Mouse (Mus musculus): Measurements from ENCODE around the gene Fgfr2. TPM values are rescaled to one million over a fixed set of nuclear protein-coding genes. Genes with fewer than 3 reads are reported as not detected.

Fgfr2 gene
- polyA plus RNA-seq, 1 experiment, result 1.7 TPM

DNA sequence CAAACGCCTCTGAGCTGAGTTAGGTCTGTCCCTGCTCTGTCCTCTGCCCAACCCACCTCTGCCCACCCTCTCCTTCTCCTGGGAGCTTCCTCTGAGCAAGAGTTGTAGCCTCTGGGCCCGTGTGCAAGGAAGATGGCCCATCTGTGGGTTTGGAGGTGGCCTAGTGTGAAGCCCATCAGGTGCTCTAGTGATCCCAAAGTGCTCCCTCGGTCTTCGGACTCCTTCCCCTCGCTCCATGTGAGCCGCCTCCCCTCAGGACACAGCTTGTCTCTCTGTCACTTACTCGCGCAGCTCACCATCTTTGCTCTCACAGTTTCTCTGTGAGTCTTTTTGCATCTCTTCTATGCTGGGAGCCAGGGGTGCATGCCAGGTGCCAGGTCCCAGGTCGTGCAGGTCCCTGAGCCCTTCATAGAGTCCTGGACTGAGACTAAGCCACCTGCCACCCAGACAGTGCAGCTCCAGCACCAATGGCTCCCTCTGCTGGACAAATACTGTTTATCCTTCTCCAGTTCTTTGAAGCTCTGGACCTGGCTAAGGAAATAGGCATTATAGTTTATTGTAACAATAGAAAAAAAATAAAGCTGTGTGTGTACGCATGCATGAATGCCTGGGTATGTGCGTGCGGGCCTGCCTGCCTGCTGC lies 484.6 kb downstream of the Fgfr2 start:
- no peak for TF ChIP-seq CEBPB (IDR thresholded peaks at IDR 0.05; ENCODE audit: low read depth)
- peak; percentile 27 for TF ChIP-seq CTCF (IDR thresholded peaks at IDR 0.05; ENCODE audit: control insufficient read depth, insufficient read depth, insufficient read length)
- H3K36me3 ChIP-seq (ENCODE audit: control insufficient read depth, insufficient read depth), result no peaks in the 10 kb centered on the region
- H3ac ChIP-seq (ENCODE audit: control insufficient read depth, insufficient read length, low read depth), result no peak overlapping the region
- H3K27me3 ChIP-seq (ENCODE audit: control insufficient read depth, insufficient read depth, insufficient read length), result peaks cover 12% of the 10 kb centered on the region
- H3K4me3 ChIP-seq (ENCODE audit: insufficient read depth, poor library complexity, severe bottlenecking), result no peak overlapping the region
- no peaks in the 10 kb centered on the region for H3K79me2 ChIP-seq (ENCODE audit: control insufficient read depth, insufficient read depth)
- no peaks in the 10 kb centered on the region for H3K79me3 ChIP-seq (ENCODE audit: low read depth)

DNA sequence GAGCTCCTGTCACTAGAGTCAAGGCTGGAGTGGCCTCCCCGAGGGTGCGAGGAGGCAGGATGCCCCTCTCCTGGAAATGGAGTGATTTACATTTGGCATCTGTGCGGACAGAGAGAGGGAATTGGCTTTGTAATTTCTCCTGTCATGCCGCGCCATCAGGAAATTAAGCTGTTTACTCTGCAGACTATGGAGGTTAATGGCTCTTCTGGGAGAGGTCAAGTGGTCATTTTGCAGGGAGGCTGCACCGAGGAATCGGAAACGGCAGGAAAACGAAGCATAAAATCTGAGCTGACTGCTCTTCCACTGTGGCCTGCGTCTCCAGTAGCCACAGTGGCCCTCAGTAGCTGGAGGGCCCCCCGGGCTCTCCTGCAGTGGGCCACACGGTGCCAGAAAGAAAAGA lies 485.9 kb downstream of the Fgfr2 start:
- Histone ChIP-seq H3K27me3 (ENCODE audit: control insufficient read depth, insufficient read depth, insufficient read length) (peaks cover 12% of the 10 kb centered on the region), H3K4me3 (ENCODE audit: insufficient read depth, poor library complexity, severe bottlenecking) (no peak overlapping the region), H3K79me2 (ENCODE audit: control insufficient read depth, insufficient read depth) (no peaks in the 10 kb centered on the region), H3K79me3 (ENCODE audit: low read depth) (no peaks in the 10 kb centered on the region), H3ac (ENCODE audit: control insufficient read depth, insufficient read length, low read depth) (no peak overlapping the region), H3K36me3 (ENCODE audit: control insufficient read depth, insufficient read depth) (no peaks in the 10 kb centered on the region)
- TF ChIP-seq MAX (IDR thresholded peaks at IDR 0.05) (no peak), CTCF (IDR thresholded peaks at IDR 0.05; ENCODE audit: control insufficient read depth, insufficient read depth, insufficient read length) (no peak), FOSL1 (IDR thresholded peaks at IDR 0.05; ENCODE audit: insufficient read depth, low read length, poor library complexity, severe bottlenecking) (no peak), CEBPB (IDR thresholded peaks at IDR 0.05; ENCODE audit: low read depth) (no peak), MYOD1 (IDR thresholded peaks at IDR 0.05; ENCODE audit: control insufficient read depth, insufficient read length, low read depth) (no peak), USF1 (IDR thresholded peaks at IDR 0.05; ENCODE audit: low read depth) (no peak), MYOG (IDR thresholded peaks at IDR 0.05; ENCODE audit: control insufficient read depth, extremely low read depth, insufficient read length) (no peak)

DNA sequence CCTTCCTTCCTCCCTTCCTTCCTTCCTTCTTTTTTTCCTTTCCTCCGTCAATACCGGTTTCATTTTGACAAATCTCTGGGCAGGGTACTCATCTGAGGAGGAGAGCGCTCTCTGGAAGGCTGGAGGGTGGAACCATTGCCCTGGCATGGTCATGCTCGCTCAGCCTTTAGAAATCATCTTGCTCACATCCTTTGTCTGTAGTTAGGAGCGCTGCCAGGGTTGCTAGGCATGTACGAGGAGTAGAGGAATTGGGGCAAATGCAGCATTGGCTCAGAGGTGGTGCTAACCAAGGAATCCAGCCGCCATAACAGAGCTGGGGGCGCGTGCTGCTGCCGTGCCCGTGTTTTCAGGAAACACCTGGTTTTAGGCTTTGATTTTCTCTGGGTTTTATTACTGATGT lies 491.8 kb downstream of the Fgfr2 start:
- Histone ChIP-seq H3K79me3 (ENCODE audit: low read depth) (no peaks in the 10 kb centered on the region), H3K4me3 (ENCODE audit: insufficient read depth, poor library complexity, severe bottlenecking) (no peak overlapping the region), H3K79me2 (ENCODE audit: control insufficient read depth, insufficient read depth) (no peaks in the 10 kb centered on the region), H3ac (ENCODE audit: control insufficient read depth, insufficient read length, low read depth) (no peak overlapping the region), H3K36me3 (ENCODE audit: control insufficient read depth, insufficient read depth) (no peaks in the 10 kb centered on the region), H3K27me3 (ENCODE audit: control insufficient read depth, insufficient read depth, insufficient read length) (peaks cover 30% of the 10 kb centered on the region)
- TF ChIP-seq USF1 (IDR thresholded peaks at IDR 0.05; ENCODE audit: low read depth), result no peak
- TF ChIP-seq MYOD1 (IDR thresholded peaks at IDR 0.05; ENCODE audit: control insufficient read depth, insufficient read length, low read depth), result no peak
- no peak for TF ChIP-seq MYOG (IDR thresholded peaks at IDR 0.05; ENCODE audit: control insufficient read depth, extremely low read depth, insufficient read length)
- no peak for TF ChIP-seq MAX (IDR thresholded peaks at IDR 0.05)
- TF ChIP-seq CTCF (IDR thresholded peaks at IDR 0.05; ENCODE audit: control insufficient read depth, insufficient read depth, insufficient read length), result no peak
- TF ChIP-seq FOSL1 (IDR thresholded peaks at IDR 0.05; ENCODE audit: insufficient read depth, low read length, poor library complexity, severe bottlenecking), result no peak
- no peak for TF ChIP-seq CEBPB (IDR thresholded peaks at IDR 0.05; ENCODE audit: low read depth)

DNA sequence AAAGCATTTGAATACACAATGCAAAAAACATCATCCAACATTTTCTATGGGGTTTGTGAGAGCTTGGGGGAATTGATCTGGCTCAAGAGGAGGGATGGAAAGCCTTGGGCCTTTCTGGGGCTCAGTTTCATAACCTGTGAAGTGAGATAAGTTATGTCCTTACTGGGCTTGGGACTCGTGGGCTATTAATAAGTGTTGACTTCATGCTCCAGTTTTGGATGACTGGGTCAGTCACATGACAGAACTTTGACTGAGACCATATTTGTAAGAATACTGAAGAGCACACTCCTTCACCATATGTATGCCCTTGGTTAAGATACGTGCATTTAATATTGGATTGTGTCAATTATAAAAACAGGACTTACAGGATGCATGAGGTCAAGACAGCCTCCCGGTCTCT lies 495.7 kb downstream of the Fgfr2 start:
- Histone ChIP-seq H3K79me2 (ENCODE audit: control insufficient read depth, insufficient read depth) (no peaks in the 10 kb centered on the region), H3K79me3 (ENCODE audit: low read depth) (no peaks in the 10 kb centered on the region), H3K36me3 (ENCODE audit: control insufficient read depth, insufficient read depth) (no peaks in the 10 kb centered on the region), H3K27me3 (ENCODE audit: control insufficient read depth, insufficient read depth, insufficient read length) (peaks cover 27% of the 10 kb centered on the region), H3ac (ENCODE audit: control insufficient read depth, insufficient read length, low read depth) (no peak overlapping the region), H3K4me3 (ENCODE audit: insufficient read depth, poor library complexity, severe bottlenecking) (no peak overlapping the region)
- TF ChIP-seq CEBPB (IDR thresholded peaks at IDR 0.05; ENCODE audit: low read depth) (no peak), MAX (IDR thresholded peaks at IDR 0.05) (no peak), USF1 (IDR thresholded peaks at IDR 0.05; ENCODE audit: low read depth) (no peak), CTCF (IDR thresholded peaks at IDR 0.05; ENCODE audit: control insufficient read depth, insufficient read depth, insufficient read length) (no peak), MYOG (IDR thresholded peaks at IDR 0.05; ENCODE audit: control insufficient read depth, extremely low read depth, insufficient read length) (no peak)

DNA sequence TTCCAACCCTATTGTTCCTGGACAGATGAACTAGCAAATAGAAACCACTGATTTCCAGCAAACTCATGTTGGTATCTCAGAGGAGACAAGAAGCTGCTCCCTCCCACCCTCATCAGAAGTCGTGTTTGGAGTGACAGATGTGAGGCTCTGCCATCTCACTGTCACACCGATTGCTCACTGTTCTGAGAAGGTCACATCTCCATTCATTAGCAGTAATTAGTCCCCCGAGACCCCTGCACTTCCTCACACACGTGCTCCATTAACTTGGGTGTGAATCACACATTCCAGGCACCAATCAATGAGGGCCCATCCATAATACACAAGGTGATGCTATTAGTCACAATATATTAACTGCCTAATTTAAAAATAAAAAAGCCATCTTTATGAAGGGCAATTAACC lies 497.0 kb downstream of the Fgfr2 start:
- Histone ChIP-seq H3K4me3 (ENCODE audit: insufficient read depth, poor library complexity, severe bottlenecking) (no peak overlapping the region), H3K36me3 (ENCODE audit: control insufficient read depth, insufficient read depth) (no peaks in the 10 kb centered on the region), H3K27me3 (ENCODE audit: control insufficient read depth, insufficient read depth, insufficient read length) (peaks cover 26% of the 10 kb centered on the region), H3K79me3 (ENCODE audit: low read depth) (no peaks in the 10 kb centered on the region), H3K79me2 (ENCODE audit: control insufficient read depth, insufficient read depth) (no peaks in the 10 kb centered on the region), H3ac (ENCODE audit: control insufficient read depth, insufficient read length, low read depth) (no peak overlapping the region)
- TF ChIP-seq MAX (IDR thresholded peaks at IDR 0.05), result no peak
- TF ChIP-seq CEBPB (IDR thresholded peaks at IDR 0.05; ENCODE audit: low read depth), result no peak
- TF ChIP-seq MYOG (IDR thresholded peaks at IDR 0.05; ENCODE audit: control insufficient read depth, extremely low read depth, insufficient read length), result no peak
- TF ChIP-seq USF1 (IDR thresholded peaks at IDR 0.05; ENCODE audit: low read depth), result no peak
- no peak for TF ChIP-seq FOSL1 (IDR thresholded peaks at IDR 0.05; ENCODE audit: insufficient read depth, low read length, poor library complexity, severe bottlenecking)
- no peak for TF ChIP-seq MYOD1 (IDR thresholded peaks at IDR 0.05; ENCODE audit: control insufficient read depth, insufficient read length, low read depth)
- no peak for TF ChIP-seq CTCF (IDR thresholded peaks at IDR 0.05; ENCODE audit: control insufficient read depth, insufficient read depth, insufficient read length)

DNA sequence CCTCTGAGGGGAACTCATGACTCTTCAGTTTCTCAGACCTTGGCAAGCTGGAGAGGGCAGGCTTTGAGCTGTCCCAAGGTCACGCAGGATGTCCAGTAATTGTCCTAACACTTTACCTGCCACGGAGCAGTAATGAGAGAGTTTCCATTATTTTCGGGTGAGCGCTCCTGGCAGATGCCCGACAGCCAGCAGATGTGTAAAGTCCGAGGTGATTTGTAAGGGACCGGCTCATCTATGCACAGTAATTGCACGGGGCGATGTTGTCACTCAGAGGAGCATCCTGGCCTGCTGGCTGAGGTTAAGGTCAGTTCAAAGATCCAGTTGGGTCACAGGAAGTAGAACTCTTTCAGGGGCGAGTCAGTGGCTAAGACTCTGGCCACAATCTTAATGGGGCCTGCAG lies 499.0 kb downstream of the Fgfr2 start:
- Histone ChIP-seq H3K79me2 (ENCODE audit: control insufficient read depth, insufficient read depth) (no peaks in the 10 kb centered on the region), H3K79me3 (ENCODE audit: low read depth) (no peaks in the 10 kb centered on the region), H3K4me3 (ENCODE audit: insufficient read depth, poor library complexity, severe bottlenecking) (no peak overlapping the region), H3K27me3 (ENCODE audit: control insufficient read depth, insufficient read depth, insufficient read length) (peaks cover 25% of the 10 kb centered on the region), H3K36me3 (ENCODE audit: control insufficient read depth, insufficient read depth) (no peaks in the 10 kb centered on the region), H3ac (ENCODE audit: control insufficient read depth, insufficient read length, low read depth) (no peak overlapping the region)
- TF ChIP-seq FOSL1 (IDR thresholded peaks at IDR 0.05; ENCODE audit: insufficient read depth, low read length, poor library complexity, severe bottlenecking), result no peak
- TF ChIP-seq MAX (IDR thresholded peaks at IDR 0.05), result no peak
- no peak for TF ChIP-seq MYOD1 (IDR thresholded peaks at IDR 0.05; ENCODE audit: control insufficient read depth, insufficient read length, low read depth)
- no peak for TF ChIP-seq MYOG (IDR thresholded peaks at IDR 0.05; ENCODE audit: control insufficient read depth, extremely low read depth, insufficient read length)
- no peak for TF ChIP-seq CTCF (IDR thresholded peaks at IDR 0.05; ENCODE audit: control insufficient read depth, insufficient read depth, insufficient read length)
- TF ChIP-seq USF1 (IDR thresholded peaks at IDR 0.05; ENCODE audit: low read depth), result no peak
- no peak for TF ChIP-seq CEBPB (IDR thresholded peaks at IDR 0.05; ENCODE audit: low read depth)
